In the genomic region with DNA sequence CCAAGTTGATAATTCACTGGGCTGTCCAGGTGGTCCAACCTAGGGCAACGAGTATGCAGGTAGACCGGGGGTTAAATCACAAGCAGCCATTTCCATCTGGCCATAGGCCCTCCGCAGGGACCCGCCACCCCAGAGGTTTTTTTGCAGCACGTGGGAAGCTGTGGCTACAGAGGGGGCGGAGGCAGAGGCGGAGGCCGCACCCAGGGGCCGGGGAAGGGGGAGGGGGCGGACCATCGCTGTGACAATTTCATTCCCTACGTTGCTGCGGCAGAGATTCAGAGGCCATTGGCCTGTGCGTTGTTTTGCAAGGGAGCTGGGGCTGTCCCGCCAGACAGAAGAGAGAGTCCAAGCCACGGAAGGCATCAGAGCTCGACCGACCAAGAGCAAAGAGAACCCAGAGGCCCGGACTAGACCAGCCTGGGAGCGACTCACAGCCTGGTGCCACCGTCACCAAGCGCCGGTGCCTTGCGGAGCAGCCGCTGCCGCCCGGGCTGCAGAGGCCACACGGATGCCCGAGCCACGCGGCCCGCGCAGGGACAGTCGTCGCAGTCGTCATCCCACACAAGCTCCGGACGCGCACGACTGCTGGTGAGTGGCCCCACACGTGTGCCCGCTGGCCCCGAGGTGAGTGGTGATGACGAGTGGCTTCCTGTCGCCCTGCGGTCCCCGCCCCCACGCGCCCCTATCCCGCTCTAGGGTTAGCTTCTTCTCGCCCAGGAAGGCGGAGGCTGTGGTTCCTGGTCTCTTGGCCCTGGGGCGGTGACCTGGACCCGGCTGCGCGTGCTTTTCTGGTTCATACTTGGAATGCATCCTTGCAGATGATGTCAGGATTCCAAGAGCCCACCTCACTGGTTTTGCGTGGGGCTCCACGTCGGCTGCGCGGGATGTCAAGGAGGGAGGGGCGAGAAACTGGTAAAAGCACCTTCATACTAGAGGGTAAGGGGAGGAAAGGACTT, we compare ENCODE assay signal across 8 mouse cellular contexts. TPM values are rescaled to one million over a fixed set of nuclear protein-coding genes. Genes with fewer than 3 reads are reported as not detected.
DNase-seq lines count a peak whose midpoint lies in the region; ATAC-seq lines count a peak whose summit lies in the region.

A gene (plus strand): TSS at position 222 of the 956 bp plus-strand sequence.

- intact Hi-C loops in gastrocnemius, postnatal 36 days (cut with DNase I), result no loop called here
- intact Hi-C loops in left cerebral cortex, postnatal 14 days (cut with DNase I), result loop anchor here (5.0 kb wide), 1 partner anchor 40 kb away; no protein-coding TSS in a partner anchor

- H3K27me3 ChIP-seq in intestine, embryonic 15.5 days (replicated peaks), result no peaks in the 10 kb centered on the region

- no peaks in the 10 kb centered on the region for H3K36me3 ChIP-seq in intestine, embryonic 15.5 days

- no peaks in the 10 kb centered on the region for H3K9me3 ChIP-seq in intestine, embryonic 15.5 days

- peak within 1 kb of the TSS; percentile 78 for H3K27ac ChIP-seq in intestine, embryonic 15.5 days

- 0 out of 2 replicates have a peak, but pooled peaks cover 5% of the 10 kb centered on the region for H3K4me1 ChIP-seq in intestine, embryonic 15.5 days (replicated peaks)

- peak within 1 kb of the TSS; percentile 85 for H3K4me2 ChIP-seq in intestine, embryonic 15.5 days (replicated peaks)

- peak within 1 kb of the TSS; percentile 63 for H3K9ac ChIP-seq in intestine, embryonic 15.5 days

- peak; percentile 93 for ATAC-seq in intestine, embryonic 15.5 days
- peak; percentile 78 for ATAC-seq in megakaryocyte progenitor cell, adult 5-6 weeks (replicated peaks; ENCODE audit: poor library complexity)

- DNase-seq in adrenal gland, adult 18-20 months (ENCODE audit: low spot score in 2 of 2), result peak; percentile 63 to 67
- DNase-seq in embryo, embryonic 10.5 days (ENCODE audit: low spot score), result peak; percentile 69
- DNase-seq in gastrocnemius, postnatal 36 days, result peak; percentile 46 to 51
- peak; percentile 63 to 67 for DNase-seq in left cerebral cortex, postnatal 14 days (ENCODE audit: low spot score in 2 of 2)
- DNase-seq in right cerebral cortex, postnatal 14 days, result peak; percentile 68
- DNase-seq in urinary bladder, postnatal 25 days (ENCODE audit: low spot score), result peak; percentile 63

- H3K4me3 ChIP-seq in intestine, embryonic 15.5 days (replicated peaks), result peak within 1 kb of the TSS; percentile 63

- WGBS in intestine, embryonic 15.5 days, result under 1% methylated on average over 62 of the region's 62 CpGs

RNA-seq across cellular contexts. Expression of the gene that starts here (rescaled TPM):
- total RNA-seq in adrenal gland, adult 18-20 months (2021), result 1 to 10 TPM; 3.2 to 4.7 TPM
- total RNA-seq in gastrocnemius, postnatal 36 days (2021), result under 1 TPM; 0.79 TPM
- polyA plus RNA-seq in intestine, embryonic 15.5 days (2015; fragmentation: Nextera tagmentation; extraction: Ambion mirVana), result 19.6 and 20.2 TPM in 2 replicates
- 10 to 100 TPM; 17.6 to 20.2 TPM for total RNA-seq in left cerebral cortex, postnatal 14 days (2021)
- total RNA-seq in megakaryocyte progenitor cell, adult 5-6 weeks (2015), result 21.1 and 23.9 TPM in 2 replicates
- total RNA-seq in megakaryocyte progenitor cell, adult 5-6 weeks (2017), result 14.4 and 17.8 TPM in 2 replicates

Comparison
In these comparisons a context has a peak if more than half of its experiments do, and no peak if none do; other contexts are left out.
1. Peak in every context shown above with its lines: DNase-seq, ATAC-seq, H3K4me3 ChIP-seq and H3K27ac ChIP-seq.
2. Peak in DNase-seq in gastrocnemius, postnatal 36 days; RNA of the gene not detected or under 1 TPM.